Mouse (Mus musculus) midbrain, postnatal 0 days (tissue): ENCODE data around the gene 4930562C15Rik. TPM values are rescaled to one million over a fixed set of nuclear protein-coding genes. Genes with fewer than 3 reads are reported as not detected.

Source experiments
- ATAC-seq: fragments of 200-750 bp; cut with Nextera tagmentation; 2 replicates; pipeline ENCODE4 v1.8.0; 2017; ENCODE audit warnings: moderate number of reproducible peaks, mild to moderate bottlenecking, moderate TSS enrichment, moderate library complexity; ENCODE audit not compliant: low FRiP score
- DNase-seq: peaks from one replicate; pipeline ENCODE4 v3.0.0-alpha.2; 2015; ENCODE audit warnings: low spot score
- H3K27ac ChIP-seq: fragments of 300-500 bp; sonication (generic); 2 replicates; pipeline ENCODE4 v1.5.1; 2014; ENCODE audit warnings: low read depth, mild to moderate bottlenecking, low read length, mixed read lengths
- H3K27me3 ChIP-seq: fragments of 300-500 bp; sonication (generic); 2 replicates; pipeline ENCODE4 v1.6.1; 2014; ENCODE audit warnings: low read length, control low read depth, mixed read lengths; ENCODE audit not compliant: insufficient read depth
- H3K36me3 ChIP-seq: fragments of 300-500 bp; sonication (generic); 2 replicates; pipeline ENCODE4 v1.6.1; 2014; ENCODE audit warnings: low read length, control low read depth, mixed read lengths; ENCODE audit not compliant: insufficient read depth
- H3K4me1 ChIP-seq: fragments of 300-500 bp; sonication (generic); 2 replicates; pipeline ENCODE4 v1.6.1; 2014; ENCODE audit warnings: mild to moderate bottlenecking, control low read depth, antibody characterized with exemption, low read length, mixed read lengths; ENCODE audit not compliant: insufficient read depth
- H3K4me2 ChIP-seq: fragments of 300-500 bp; sonication (generic); 2 replicates; pipeline ENCODE4 v1.6.1; 2014; ENCODE audit warnings: low read depth, mild to moderate bottlenecking, low read length, mixed read lengths; ENCODE audit not compliant: poor library complexity, severe bottlenecking
- H3K4me3 ChIP-seq: fragments of 300-500 bp; sonication (generic); 2 replicates; pipeline ENCODE4 v1.5.1; 2014; ENCODE audit warnings: low read depth, mild to moderate bottlenecking, low read length, moderate library complexity
- H3K9ac ChIP-seq: fragments of 300-500 bp; sonication (generic); replicated peaks from 2 replicates; pipeline ENCODE4 v1.6.1; 2014; ENCODE audit warnings: mild to moderate bottlenecking, low read length, moderate library complexity, mixed read lengths; ENCODE audit not compliant: poor library complexity, severe bottlenecking
- H3K9me3 ChIP-seq: fragments of 300-500 bp; sonication (generic); 2 replicates; pipeline ENCODE4 v1.6.1; 2016; ENCODE audit warnings: low read length, control low read depth
- CTCF ChIP-seq: IDR thresholded peaks from 2 replicates; pipeline ENCODE4 v1.5.1; 2016; ENCODE audit warnings: antibody characterized with exemption, mild to moderate bottlenecking
- WGBS: fragments of 180-500 bp; shearing (Covaris S2); extraction: QIAGEN DNeasy Blood & Tissue Kit; methylation state at CpG from one replicate; pipeline ENCODE4 v1.1.7; 2014; 5-methylcytosine and 5-hydroxymethylcytosine counted together
- polyA plus RNA-seq: library from polyadenylated mRNA; unstranded; fragments of >200 nt; fragmentation: Nextera tagmentation; extraction: Ambion mirVana; gene quantifications from 2 replicates; pipeline ENCODE4 v1.2.1, GENCODE M21; 2015
- total RNA-seq: library from RNA; depleted of rRNA; stranded (reverse); fragments of >200 nt; gene quantifications from 2 replicates; pipeline ENCODE4 v1.2.3, GENCODE M21; 2014

The 4930562C15Rik gene
- total and polyA plus RNA-seq, 2 experiments from 2014 or later = 0.47 TPM; not detected in 1

GRCm38 (mm10) chr16:4906559-4906958 lies 71.3 kb downstream of the 4930562C15Rik start:
- no peaks in the 10 kb centered on the region for H3K4me1 ChIP-seq

GRCm38 (mm10) chr16:4907386-4907785 lies 72.2 kb downstream of the 4930562C15Rik start:
- H3K4me3 ChIP-seq = no peak overlapping the region
- no peak for ATAC-seq
- DNase-seq = peak; percentile 29
- no peaks in the 10 kb centered on the region for H3K27me3 ChIP-seq
- WGBS = 79% methylated on average over 2 of the region's 2 CpGs
- H3K4me1 ChIP-seq = no peaks in the 10 kb centered on the region
- no peak overlapping the region for H3K9ac ChIP-seq
- TF ChIP-seq CTCF = no peak
- H3K36me3 ChIP-seq = peaks cover 32% of the 10 kb centered on the region
- H3K9me3 ChIP-seq = no peaks in the 10 kb centered on the region
- H3K27ac ChIP-seq = no peak overlapping the region
- no peak overlapping the region for H3K4me2 ChIP-seq

More at GRCm38 (mm10) chr16:4906559-4906958, 71.3 kb downstream of the 4930562C15Rik start:
- H3K36me3 ChIP-seq = peaks cover 24% of the 10 kb centered on the region
- ATAC-seq (no peak), DNase-seq (no peak)
- no peaks in the 10 kb centered on the region for H3K27me3 ChIP-seq
- H3K27ac ChIP-seq = no peak overlapping the region
- no peak for TF ChIP-seq CTCF
- H3K4me2 ChIP-seq = no peak overlapping the region
- no peaks in the 10 kb centered on the region for H3K9me3 ChIP-seq
- no peak overlapping the region for H3K4me3 ChIP-seq
- H3K9ac ChIP-seq = no peak overlapping the region

GRCm38 (mm10) chr16:4907972-4908371 lies 72.8 kb downstream of the 4930562C15Rik start:
- no peak overlapping the region for H3K4me2 ChIP-seq
- H3K9me3 ChIP-seq = no peaks in the 10 kb centered on the region
- ATAC-seq (no peak), DNase-seq (no peak)
- H3K27ac ChIP-seq = no peak overlapping the region
- WGBS = 45% methylated on average over 4 of the region's 5 CpGs
- no peaks in the 10 kb centered on the region for H3K4me1 ChIP-seq
- no peaks in the 10 kb centered on the region for H3K27me3 ChIP-seq
- no peak for TF ChIP-seq CTCF
- no peak overlapping the region for H3K9ac ChIP-seq
- peaks cover 37% of the 10 kb centered on the region for H3K36me3 ChIP-seq
- no peak overlapping the region for H3K4me3 ChIP-seq

- H3K36me3 ChIP-seq = peaks cover 49% of the 10 kb centered on the region
- H3K4me3 ChIP-seq = no peak overlapping the region
- DNase-seq = no peak
- ATAC-seq = no peak
- no peaks in the 10 kb centered on the region for H3K4me1 ChIP-seq
- no peaks in the 10 kb centered on the region for H3K27me3 ChIP-seq
- H3K27ac ChIP-seq = no peak overlapping the region
- no peaks in the 10 kb centered on the region for H3K9me3 ChIP-seq
- 100% methylated on average over 2 of the region's 2 CpGs for WGBS
- peak; percentile 69 for TF ChIP-seq CTCF
- H3K9ac ChIP-seq = no peak overlapping the region
- H3K4me2 ChIP-seq = no peak overlapping the region
These were observed 74.5 kb downstream of the 4930562C15Rik start for GRCm38 (mm10) chr16:4909745-4910144.

- Histone ChIP-seq H3K27ac (no peak overlapping the region), H3K4me2 (no peak overlapping the region), H3K9ac (no peak overlapping the region), H3K4me1 (no peaks in the 10 kb centered on the region), H3K27me3 (no peaks in the 10 kb centered on the region), H3K36me3 (peaks cover 55% of the 10 kb centered on the region), H3K4me3 (no peak overlapping the region), H3K9me3 (no peaks in the 10 kb centered on the region)
- ATAC-seq (no peak), DNase-seq (no peak)
- 93% methylated on average over 8 of the region's 8 CpGs for WGBS
- TF ChIP-seq CTCF = no peak
These were observed 75.5 kb downstream of the 4930562C15Rik start for GRCm38 (mm10) chr16:4910758-4911157.

- ATAC-seq (no peak), DNase-seq (no peak)
- H3K4me1 ChIP-seq = no peaks in the 10 kb centered on the region
- no peak for TF ChIP-seq CTCF
- H3K9ac ChIP-seq = no peak overlapping the region
- no peaks in the 10 kb centered on the region for H3K9me3 ChIP-seq
- no peak overlapping the region for H3K27ac ChIP-seq
- peaks cover 65% of the 10 kb centered on the region for H3K36me3 ChIP-seq
- H3K4me2 ChIP-seq = no peak overlapping the region
- no peak overlapping the region for H3K4me3 ChIP-seq
- no peaks in the 10 kb centered on the region for H3K27me3 ChIP-seq
- WGBS = 82% methylated on average over 10 of the region's 10 CpGs
These were observed 76.9 kb downstream of the 4930562C15Rik start for GRCm38 (mm10) chr16:4912074-4912648.
